Mouse (Mus musculus) right cerebral cortex, postnatal 10 days (tissue): ENCODE measurements around the gene Mycl.
"Not testable (repeated sequence)": the region's sequence is repeated elsewhere in the genome, so short reads cannot be mapped to it uniquely, and the experiment has no call there.

Experiments
- DNase-seq, 2 experiments: peaks; one replicate each; pipeline ENCODE4 v3.0.0; 2021; ENCODE audit warnings: low spot score in 2 of 2

Gene Mycl

DNA sequence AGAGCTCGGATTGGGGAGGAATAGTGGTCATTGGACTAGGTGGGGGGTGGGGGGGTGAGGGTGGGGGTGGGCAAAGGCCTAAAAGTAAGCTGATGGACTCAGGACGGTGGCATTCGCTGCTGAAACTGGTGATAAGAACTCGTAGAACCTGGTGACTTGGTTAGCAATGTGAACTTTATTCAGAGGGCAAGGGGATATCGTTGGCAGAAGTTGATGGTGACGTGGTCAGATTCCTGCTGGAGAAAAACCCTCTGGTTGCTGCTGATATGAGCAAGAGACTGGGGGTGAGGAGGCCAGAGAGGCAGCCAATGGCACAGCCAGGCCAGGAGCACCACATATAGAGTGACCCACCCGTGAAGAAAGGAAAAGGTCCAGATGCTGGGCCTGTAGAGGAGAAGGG is 14.2 kb upstream of the Mycl start:
- DNase-seq: no peak

DNA sequence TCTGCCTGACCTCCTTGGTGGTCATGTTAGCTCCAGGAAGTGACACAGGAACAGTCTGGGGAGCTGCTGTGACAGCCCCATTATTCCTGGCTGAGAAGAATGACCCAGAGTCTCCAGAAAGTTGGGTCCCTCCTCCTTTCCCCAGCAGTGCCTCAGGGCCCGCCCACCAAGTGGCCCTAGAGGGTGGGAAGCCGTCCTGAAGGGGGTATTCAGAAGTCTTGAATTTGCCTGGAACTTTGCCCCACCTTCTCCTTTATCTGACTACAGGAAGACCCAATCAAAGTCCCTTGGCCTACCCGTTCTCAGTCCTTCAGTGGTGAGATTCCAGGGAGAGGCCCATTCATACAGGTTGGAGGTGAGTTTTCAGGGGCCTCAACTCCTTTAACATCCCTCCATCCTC is 13.5 kb upstream of the Mycl start:
- DNase-seq: no peak

- DNase-seq: no peak
These were observed 12.9 kb upstream of the Mycl start for GRCm38 (mm10) chr4:122982537-122982936.

GRCm38 (mm10) chr4:122983486-122984261 is 11.8 kb upstream of the Mycl start:
- no peak for DNase-seq

GRCm38 (mm10) chr4:122985110-122985509 is 10.3 kb upstream of the Mycl start:
- peak; percentile 81 for DNase-seq

GRCm38 (mm10) chr4:122987421-122987820 is 8.0 kb upstream of the Mycl start:
- DNase-seq: no peak

GRCm38 (mm10) chr4:122988004-122988403 is 7.4 kb upstream of the Mycl start:
- not testable (repeated sequence) for DNase-seq

GRCm38 (mm10) chr4:122991177-122991576 is 4.3 kb upstream of the Mycl start:
- DNase-seq: no peak

DNA sequence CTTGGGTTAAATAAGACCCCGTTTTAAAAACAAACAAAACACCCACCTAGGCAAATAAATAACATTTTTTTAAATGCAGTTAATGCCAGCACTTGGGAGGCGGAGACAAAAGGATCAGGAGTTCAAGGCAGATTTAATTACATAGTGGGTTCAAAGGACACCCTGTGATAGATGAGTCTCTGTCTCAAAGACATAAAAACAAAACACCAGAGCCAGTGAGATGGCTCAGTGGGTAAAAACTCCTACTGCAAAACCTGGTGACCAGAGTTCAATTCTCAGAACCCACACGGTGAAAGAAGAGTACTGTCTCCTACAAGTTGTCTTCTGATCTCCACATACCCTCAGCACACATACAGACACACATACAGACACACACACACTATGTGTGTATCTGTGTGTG is 3.2 kb upstream of the Mycl start:
- DNase-seq: no peak

DNA sequence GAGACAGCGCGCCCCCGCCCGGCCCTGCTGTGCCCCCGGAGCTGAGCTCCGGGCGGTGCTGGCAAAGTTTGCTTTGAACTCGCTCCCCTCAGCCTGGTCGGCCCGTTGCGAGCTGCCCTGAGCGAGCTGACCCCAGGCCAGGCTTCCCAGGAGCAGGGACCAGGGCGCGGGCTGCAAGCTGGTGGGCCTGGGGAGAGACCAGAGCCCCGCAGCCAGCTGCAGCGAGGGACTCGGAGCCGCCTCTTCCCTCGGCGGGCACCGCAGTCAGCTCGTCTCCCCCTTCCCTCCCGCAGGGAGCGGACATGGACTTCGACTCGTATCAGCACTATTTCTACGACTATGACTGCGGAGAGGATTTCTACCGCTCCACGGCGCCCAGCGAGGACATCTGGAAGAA is 767 bp downstream of the Mycl start:
- DNase-seq: no peak

DNA sequence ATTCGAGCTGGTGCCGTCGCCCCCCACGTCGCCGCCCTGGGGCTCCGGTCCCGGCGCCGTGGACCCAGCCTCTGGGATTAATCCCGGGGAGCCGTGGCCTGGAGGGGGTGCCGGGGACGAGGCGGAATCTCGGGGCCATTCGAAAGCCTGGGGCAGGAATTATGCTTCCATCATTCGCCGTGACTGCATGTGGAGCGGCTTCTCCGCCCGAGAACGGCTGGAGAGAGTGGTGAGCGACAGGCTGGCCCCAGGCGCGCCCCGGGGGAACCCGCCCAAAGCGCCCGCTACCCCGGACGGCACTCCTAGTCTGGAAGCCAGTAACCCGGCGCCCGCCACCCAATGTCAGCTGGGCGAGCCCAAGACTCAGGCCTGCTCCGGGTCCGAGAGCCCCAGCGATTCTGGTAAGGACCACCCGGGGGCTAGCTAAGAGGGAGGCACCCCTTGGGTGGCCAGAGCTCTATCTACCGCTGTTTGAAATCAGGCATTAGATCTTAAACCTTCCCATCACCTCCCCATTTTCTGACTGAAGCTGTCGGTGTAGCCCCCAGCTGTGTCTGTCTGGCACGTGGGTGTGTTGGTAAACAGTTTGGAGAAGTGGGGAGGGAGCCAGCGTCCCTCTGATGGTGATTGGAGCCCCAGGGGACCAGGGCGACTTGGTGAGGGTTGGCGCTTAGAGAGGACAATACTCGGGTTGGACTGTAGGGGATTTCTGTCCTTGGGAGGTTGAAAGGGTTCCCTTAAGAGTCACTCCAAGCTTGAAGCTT is 1.3 kb downstream of the Mycl start:
- DNase-seq: peak; percentile 72 to 73

- peak; percentile 73 to 82 for DNase-seq
These were observed 3.2 kb downstream of the Mycl start for GRCm38 (mm10) chr4:122998537-122999262.

GRCm38 (mm10) chr4:122999263-122999691 is 3.8 kb downstream of the Mycl start:
- no peak for DNase-seq

GRCm38 (mm10) chr4:123000130-123000529 is 4.7 kb downstream of the Mycl start:
- DNase-seq: no peak

DNA sequence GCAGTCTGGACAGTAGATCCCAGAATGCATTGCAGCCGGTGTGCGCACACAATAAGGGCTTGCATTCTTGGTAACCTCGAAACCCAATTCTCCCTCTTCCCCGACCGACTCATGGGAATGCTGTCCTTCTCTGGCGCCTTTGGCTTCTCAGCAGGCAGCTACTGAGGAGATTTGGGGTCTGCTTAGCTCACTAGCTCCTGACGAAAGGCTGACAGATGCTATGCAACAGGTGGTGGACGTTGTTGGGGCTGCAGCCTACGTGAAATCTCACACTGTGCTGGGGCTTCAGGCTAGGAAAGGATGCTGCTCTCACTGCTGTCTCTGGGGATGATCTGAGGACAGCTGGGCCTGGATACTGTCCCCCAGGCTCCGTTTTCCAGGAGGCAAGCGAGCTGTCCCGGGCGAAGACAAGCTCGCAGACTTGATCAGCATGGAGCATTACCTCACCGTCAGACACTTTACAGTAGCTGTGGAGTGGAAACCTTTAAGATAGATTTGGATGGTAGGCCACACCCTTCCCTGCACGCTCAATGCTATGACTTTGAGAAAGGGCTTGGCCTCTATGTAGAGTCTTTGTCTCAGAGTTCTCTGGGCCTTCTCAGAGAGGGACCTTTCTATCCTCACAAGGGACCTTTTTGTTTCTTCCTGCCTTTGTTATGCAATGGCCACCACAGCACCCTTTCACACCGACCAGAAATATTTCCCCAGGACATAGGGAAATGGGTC is 5.3 kb downstream of the Mycl start:
- peak; percentile 51 to 63 for DNase-seq

- peak; percentile 85 to 89 for DNase-seq
These were observed 9.9 kb downstream of the Mycl start for GRCm38 (mm10) chr4:123005054-123005966.

GRCm38 (mm10) chr4:123012501-123012900 is 17.0 kb downstream of the Mycl start:
- not testable (repeated sequence) for DNase-seq

DNA sequence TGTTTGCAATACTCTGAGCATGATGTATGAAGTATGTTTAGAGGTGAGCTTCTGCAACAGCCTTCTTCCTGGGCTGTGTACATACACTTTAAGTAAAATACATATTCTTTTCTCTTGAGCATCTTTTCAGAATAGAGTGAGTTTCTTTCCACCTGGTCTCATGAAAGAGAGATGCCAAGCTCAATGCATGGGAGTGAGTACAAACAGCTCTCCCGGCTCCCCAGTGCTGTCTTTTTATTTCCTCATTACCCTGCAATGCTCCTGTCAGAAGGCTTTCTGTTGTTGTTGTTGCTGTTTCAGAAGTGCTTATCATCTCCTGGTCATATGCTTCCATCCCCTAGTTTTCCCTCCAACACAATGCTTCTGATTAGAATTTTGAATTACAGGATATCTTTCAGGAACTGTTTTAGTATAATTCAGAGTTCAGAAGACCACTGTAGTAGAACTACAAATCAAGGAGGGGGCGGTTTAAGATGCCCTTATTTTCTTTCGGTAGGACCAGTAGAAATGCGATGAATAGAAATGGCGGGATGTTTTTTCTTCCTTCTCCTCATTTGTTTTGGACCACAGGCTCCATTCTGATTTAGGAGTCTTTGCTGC is 18.0 kb downstream of the Mycl start:
- DNase-seq: no peak

GRCm38 (mm10) chr4:123013949-123014406 is 18.5 kb downstream of the Mycl start:
- peak; percentile 47 to 88 for DNase-seq
